Mouse (Mus musculus) neural tube, embryonic 14.5 days (tissue): Measurements from ENCODE around the gene Ism1. TPM values are rescaled to one million over a fixed set of nuclear protein-coding genes. Genes with fewer than 3 reads are reported as not detected.
A peak's percentile ranks its signal among the peaks of the same experiment; 100 is the strongest.

Experiments
- ATAC-seq: fragments of 200-750 bp; cut with Nextera tagmentation; 2 replicates; pipeline ENCODE4 v1.8.0; 2017; ENCODE audit warnings: low read depth, mild to moderate bottlenecking, moderate TSS enrichment, moderate library complexity
- H3K27ac ChIP-seq: fragments of 300-500 bp; sonication (generic); 2 replicates; pipeline ENCODE4 v1.5.1; 2014; ENCODE audit warnings: low read depth, mild to moderate bottlenecking, control low read depth, low read length, moderate library complexity, mixed read lengths
- H3K27me3 ChIP-seq: fragments of 300-500 bp; sonication (generic); 2 replicates; pipeline ENCODE4 v1.6.1; 2014; ENCODE audit warnings: low read length; ENCODE audit not compliant: control insufficient read depth, insufficient read depth
- H3K36me3 ChIP-seq: fragments of 300-500 bp; sonication (generic); 2 replicates; pipeline ENCODE4 v1.6.1; 2014; ENCODE audit warnings: low read length, mixed read lengths; ENCODE audit not compliant: control insufficient read depth, insufficient read depth
- H3K4me1 ChIP-seq: fragments of 300-500 bp; sonication (generic); 2 replicates; pipeline ENCODE4 v1.6.1; 2014; ENCODE audit warnings: low read length; ENCODE audit not compliant: control insufficient read depth, insufficient read depth
- H3K4me2 ChIP-seq: fragments of 300-500 bp; sonication (generic); 2 replicates; pipeline ENCODE4 v1.6.1; 2014; ENCODE audit warnings: mild to moderate bottlenecking, low read depth, low read length, control low read depth
- H3K4me3 ChIP-seq: fragments of 300-500 bp; sonication (generic); 2 replicates; pipeline ENCODE4 v1.5.1; 2014; ENCODE audit warnings: low read depth, low read length, control low read depth, mixed read lengths
- H3K9ac ChIP-seq: fragments of 300-500 bp; sonication (generic); replicated peaks from 2 replicates; pipeline ENCODE4 v1.6.1; 2014; ENCODE audit warnings: low read depth, mild to moderate bottlenecking, control low read depth, low read length, mixed read lengths
- H3K9me3 ChIP-seq: fragments of 300-500 bp; sonication (generic); 2 replicates; pipeline ENCODE4 v1.6.1; 2016; ENCODE audit warnings: low read length; ENCODE audit not compliant: control insufficient read depth
- WGBS: fragments of 180-500 bp; shearing (Covaris S2); extraction: QIAGEN DNeasy Blood & Tissue Kit; methylation state at CpG from one replicate; pipeline ENCODE4 v1.1.7; 2014; 5-methylcytosine and 5-hydroxymethylcytosine counted together
- polyA plus RNA-seq: library from polyadenylated mRNA; unstranded; fragments of >200 nt; fragmentation: Nextera tagmentation; extraction: Ambion mirVana; gene quantifications from 2 replicates; pipeline ENCODE4 v1.2.1, GENCODE M21; 2014

Gene Ism1
- polyA plus RNA-seq, 1 experiment from 2014 or later: 1.1 TPM

- no peaks in the 10 kb centered on the region for H3K9me3 ChIP-seq
- H3K4me3 ChIP-seq: no peak overlapping the region
- H3K4me2 ChIP-seq: no peak overlapping the region
- no peak overlapping the region for H3K27ac ChIP-seq
- no peaks in the 10 kb centered on the region for H3K36me3 ChIP-seq
- H3K9ac ChIP-seq: no peak overlapping the region
- no peaks in the 10 kb centered on the region for H3K27me3 ChIP-seq
- no peak for ATAC-seq
- 83% methylated on average over 3 of the region's 3 CpGs for WGBS
- no peaks in the 10 kb centered on the region for H3K4me1 ChIP-seq
These were observed 47.4 kb downstream of the Ism1 start for GRCm38 (mm10) chr2:139725328-139725727.

- 89% methylated on average over 2 of the region's 2 CpGs for WGBS
- Histone ChIP-seq H3K4me2 (no peak overlapping the region), H3K4me3 (no peak overlapping the region), H3K27ac (no peak overlapping the region), H3K9me3 (no peaks in the 10 kb centered on the region), H3K27me3 (no peaks in the 10 kb centered on the region), H3K36me3 (no peaks in the 10 kb centered on the region), H3K4me1 (no peaks in the 10 kb centered on the region), H3K9ac (no peak overlapping the region)
- ATAC-seq: no peak
These were observed 50.1 kb downstream of the Ism1 start for GRCm38 (mm10) chr2:139728060-139728459.

- H3K36me3 ChIP-seq: no peaks in the 10 kb centered on the region
- no peaks in the 10 kb centered on the region for H3K27me3 ChIP-seq
- ATAC-seq: no peak
- no peaks in the 10 kb centered on the region for H3K9me3 ChIP-seq
- H3K4me1 ChIP-seq: no peaks in the 10 kb centered on the region
- no peak overlapping the region for H3K27ac ChIP-seq
- no peak overlapping the region for H3K4me2 ChIP-seq
- no peak overlapping the region for H3K4me3 ChIP-seq
- no peak overlapping the region for H3K9ac ChIP-seq
- 82% methylated on average over 5 of the region's 5 CpGs for WGBS
These were observed 51.4 kb downstream of the Ism1 start for GRCm38 (mm10) chr2:139729377-139729776.

- H3K27me3 ChIP-seq: no peaks in the 10 kb centered on the region
- H3K27ac ChIP-seq: no peak overlapping the region
- no peaks in the 10 kb centered on the region for H3K9me3 ChIP-seq
- WGBS: 79% methylated on average over 1 of the region's 1 CpGs
- ATAC-seq: peak; percentile 38; the same call in 1 of the 2 replicates
- no peaks in the 10 kb centered on the region for H3K36me3 ChIP-seq
- no peak overlapping the region for H3K9ac ChIP-seq
- no peak overlapping the region for H3K4me3 ChIP-seq
- no peaks in the 10 kb centered on the region for H3K4me1 ChIP-seq
- H3K4me2 ChIP-seq: no peak overlapping the region
These were observed 64.4 kb downstream of the Ism1 start for GRCm38 (mm10) chr2:139742381-139742780.

GRCm38 (mm10) chr2:139757021-139757420, 79.0 kb downstream of the Ism1 start:
- H3K36me3 ChIP-seq: no peaks in the 10 kb centered on the region
- H3K9me3 ChIP-seq: no peaks in the 10 kb centered on the region
- H3K9ac ChIP-seq: no peak overlapping the region
- H3K27me3 ChIP-seq: no peaks in the 10 kb centered on the region
- no peak; the same call in 1 of the 2 replicates for ATAC-seq
- H3K4me3 ChIP-seq: no peak overlapping the region
- H3K4me2 ChIP-seq: no peak overlapping the region
- H3K27ac ChIP-seq: no peak overlapping the region
- WGBS: 67% methylated on average over 8 of the region's 8 CpGs
- no peaks in the 10 kb centered on the region for H3K4me1 ChIP-seq

- WGBS: 100% methylated on average over 1 of the region's 1 CpGs
- no peaks in the 10 kb centered on the region for H3K36me3 ChIP-seq
- no peak overlapping the region for H3K27ac ChIP-seq
- ATAC-seq: no peak
- no peaks in the 10 kb centered on the region for H3K27me3 ChIP-seq
- no peaks in the 10 kb centered on the region for H3K9me3 ChIP-seq
- no peak overlapping the region for H3K4me3 ChIP-seq
- H3K4me2 ChIP-seq: no peak overlapping the region
- no peaks in the 10 kb centered on the region for H3K4me1 ChIP-seq
- H3K9ac ChIP-seq: no peak overlapping the region
These were observed 79.5 kb downstream of the Ism1 start for GRCm38 (mm10) chr2:139757456-139757855.

GRCm38 (mm10) chr2:139764355-139764754, 86.4 kb downstream of the Ism1 start:
- 67% methylated on average over 5 of the region's 5 CpGs for WGBS
- Histone ChIP-seq H3K36me3 (no peaks in the 10 kb centered on the region), H3K4me2 (no peak overlapping the region), H3K27me3 (no peaks in the 10 kb centered on the region), H3K4me1 (no peaks in the 10 kb centered on the region), H3K4me3 (no peak overlapping the region), H3K9me3 (no peaks in the 10 kb centered on the region), H3K9ac (no peak overlapping the region), H3K27ac (no peak overlapping the region)
- ATAC-seq: no peak

- Histone ChIP-seq H3K36me3 (no peaks in the 10 kb centered on the region), H3K4me2 (no peak overlapping the region), H3K9ac (no peak overlapping the region), H3K9me3 (no peaks in the 10 kb centered on the region), H3K4me1 (no peaks in the 10 kb centered on the region), H3K27me3 (no peaks in the 10 kb centered on the region), H3K4me3 (no peak overlapping the region), H3K27ac (no peak overlapping the region)
- WGBS: 87% methylated on average over 8 of the region's 8 CpGs
- ATAC-seq: no peak
These were observed 97.1 kb downstream of the Ism1 start for GRCm38 (mm10) chr2:139774949-139775570.

- H3K4me3 ChIP-seq: no peak overlapping the region
- no peak overlapping the region for H3K9ac ChIP-seq
- no peaks in the 10 kb centered on the region for H3K36me3 ChIP-seq
- 48% methylated on average over 1 of the region's 1 CpGs for WGBS
- no peaks in the 10 kb centered on the region for H3K9me3 ChIP-seq
- ATAC-seq: no peak
- no peaks in the 10 kb centered on the region for H3K27me3 ChIP-seq
- no peaks in the 10 kb centered on the region for H3K4me1 ChIP-seq
- H3K4me2 ChIP-seq: no peak overlapping the region
- no peak overlapping the region for H3K27ac ChIP-seq
These were observed 98.7 kb downstream of the Ism1 start for GRCm38 (mm10) chr2:139776644-139777043.
